Mouse (Mus musculus) spleen, embryonic (tissue): ENCODE data around the gene Slc22a20.

ENCODE experiments used
- CTCF ChIA-PET: fragments of 350-600 bp; sonication (Branson Sonifier 250); formaldehyde crosslinking; loops from one replicate; lab custom pipeline; 2022; lab: Charles Lee

Gene Slc22a20

DNA sequence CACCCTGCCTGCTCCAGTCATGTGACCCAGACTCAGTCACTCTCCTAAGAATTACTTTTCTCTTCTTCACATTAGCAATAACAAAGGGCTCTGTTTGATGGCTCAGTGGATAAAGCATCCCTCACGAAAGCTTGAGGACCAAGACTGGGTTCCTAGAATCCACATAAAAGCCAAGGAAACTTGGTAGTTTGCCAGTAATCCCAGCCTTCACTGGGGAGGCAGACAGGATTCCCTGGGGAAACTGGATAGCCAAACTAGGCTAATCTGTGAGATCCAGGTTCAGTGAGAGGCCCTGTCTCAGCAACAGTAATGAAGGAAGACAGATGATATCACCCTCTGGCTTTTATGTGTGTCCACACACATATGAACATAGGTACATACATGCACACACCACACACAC is 5.0 kb upstream of the Slc22a20 start:
- CTCF ChIA-PET: no interaction called here

DNA sequence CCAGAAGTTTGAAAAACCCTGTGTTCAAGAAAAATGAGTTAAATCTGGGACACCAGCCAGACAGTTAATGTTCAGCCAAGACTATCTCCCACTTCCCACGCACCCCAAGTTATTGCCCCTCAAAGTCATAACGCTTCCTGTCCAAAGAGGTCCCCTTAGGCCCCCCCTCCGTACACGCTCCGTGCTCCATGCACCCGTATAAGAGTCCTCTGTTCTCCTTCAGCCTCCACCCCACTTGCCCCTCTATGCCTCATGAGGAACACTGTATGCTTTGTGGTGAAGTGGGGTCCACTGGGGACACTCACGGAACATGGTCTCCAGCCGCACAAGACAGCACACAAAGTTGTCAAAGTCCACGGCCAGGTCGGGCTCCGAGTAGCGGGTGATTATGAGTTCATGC is 4.1 kb upstream of the Slc22a20 start:
- CTCF ChIA-PET: no interaction called here

DNA sequence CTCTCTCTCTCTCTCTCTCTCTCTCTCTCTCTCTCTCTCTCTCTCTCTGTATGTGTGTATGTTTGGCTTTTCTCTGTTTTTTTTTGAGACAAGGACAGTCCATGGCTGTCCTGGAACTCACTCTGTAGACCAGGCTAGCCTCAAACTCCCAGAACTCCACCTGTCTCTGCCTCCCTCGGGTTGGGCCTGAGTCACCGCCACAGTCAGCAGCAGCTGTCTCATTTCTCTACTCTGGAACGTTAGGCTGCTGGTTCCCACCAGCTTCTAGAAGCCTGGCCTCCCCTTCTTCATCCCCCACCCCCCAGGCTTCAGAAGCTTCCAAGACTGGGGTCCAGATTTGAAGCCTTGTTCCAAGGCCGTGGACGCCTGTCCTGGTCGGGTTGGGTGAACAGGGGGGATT is 3.6 kb upstream of the Slc22a20 start:
- CTCF ChIA-PET: interaction anchor here (0.6 to 0.7 kb wide), 3 partner anchors 16 to 463 kb away, joined by 4 to 5 read pairs (median 4); no protein-coding TSS in a partner anchor

DNA sequence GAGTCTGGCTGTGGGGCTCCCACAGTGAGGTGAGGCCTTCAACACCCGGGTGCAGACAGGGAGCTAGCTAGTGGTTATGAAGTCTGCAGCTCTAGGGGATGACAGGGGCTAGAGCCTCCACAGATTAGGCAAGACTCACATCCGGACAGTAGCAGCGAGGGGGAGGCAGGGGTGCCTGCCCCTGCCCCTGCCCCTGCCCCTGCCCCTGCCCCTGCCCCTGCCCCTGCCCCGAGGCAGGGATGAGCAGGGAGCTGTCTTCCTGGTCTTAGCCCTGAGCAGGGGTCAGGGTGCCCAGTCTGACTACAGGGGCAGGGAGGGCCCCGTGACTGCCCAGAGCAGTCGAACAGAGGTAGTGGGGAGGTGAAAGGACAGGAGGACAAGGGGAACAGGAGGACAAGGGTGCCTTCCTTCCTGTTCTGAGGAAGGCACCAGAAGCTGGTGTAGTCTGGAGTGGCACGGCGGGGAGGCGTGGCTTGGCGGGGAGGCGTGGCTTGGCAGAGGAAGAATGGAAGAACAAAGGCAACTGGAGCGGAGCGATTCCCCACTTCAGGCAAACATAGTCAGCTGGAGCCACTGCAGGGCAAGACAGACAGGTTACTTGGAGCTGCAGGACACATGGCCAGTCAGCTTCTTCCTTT is 3.0 kb upstream of the Slc22a20 start:
- CTCF ChIA-PET: interaction anchor here (0.6 to 1.2 kb wide), 5 partner anchors 15 to 463 kb away, joined by 4 to 8 read pairs (median 4); partner anchors contain the start of gene Batf2

DNA sequence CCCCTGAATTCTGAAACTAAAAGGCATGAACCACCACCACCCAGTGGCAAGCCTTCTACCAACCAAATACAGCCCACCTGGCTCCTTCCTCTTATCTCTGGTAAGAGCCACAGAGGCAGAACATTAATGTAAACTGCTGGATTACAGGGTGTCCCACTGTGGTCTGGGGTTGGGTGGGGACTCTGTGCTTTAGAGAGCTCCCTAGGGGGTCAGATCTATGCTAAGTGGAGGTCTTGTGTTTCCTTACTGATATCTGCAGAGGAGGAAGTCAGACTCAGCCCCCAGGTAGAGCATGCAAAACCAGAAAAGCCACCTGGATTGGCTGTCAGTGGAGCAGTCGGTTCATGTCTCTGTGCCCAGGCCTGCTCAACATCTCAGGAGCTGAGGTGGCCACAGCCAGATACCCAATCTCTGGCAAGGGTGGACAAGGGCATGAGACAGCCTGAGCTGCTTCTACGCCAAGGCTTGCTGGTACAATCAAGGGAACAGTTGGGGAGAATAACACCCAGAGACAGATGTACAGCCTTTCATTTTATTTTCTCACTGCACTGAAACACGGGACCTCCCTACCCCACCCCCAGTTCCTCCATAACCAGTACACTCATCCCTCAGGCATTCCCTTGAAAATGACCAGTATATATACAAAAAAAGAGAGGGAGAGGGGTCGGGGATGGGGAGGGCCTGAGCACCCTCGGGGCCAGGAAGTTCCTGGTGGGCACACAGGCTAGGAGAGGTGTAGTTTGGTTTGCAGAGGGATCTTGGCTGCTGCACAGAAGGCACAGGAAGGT is 2.3 kb upstream of the Slc22a20 start:
- CTCF ChIA-PET: interaction anchor here (0.6 to 1.2 kb wide), 3 partner anchors 24 to 424 kb away, joined by 3 to 10 read pairs (median 4); no protein-coding TSS in a partner anchor

DNA sequence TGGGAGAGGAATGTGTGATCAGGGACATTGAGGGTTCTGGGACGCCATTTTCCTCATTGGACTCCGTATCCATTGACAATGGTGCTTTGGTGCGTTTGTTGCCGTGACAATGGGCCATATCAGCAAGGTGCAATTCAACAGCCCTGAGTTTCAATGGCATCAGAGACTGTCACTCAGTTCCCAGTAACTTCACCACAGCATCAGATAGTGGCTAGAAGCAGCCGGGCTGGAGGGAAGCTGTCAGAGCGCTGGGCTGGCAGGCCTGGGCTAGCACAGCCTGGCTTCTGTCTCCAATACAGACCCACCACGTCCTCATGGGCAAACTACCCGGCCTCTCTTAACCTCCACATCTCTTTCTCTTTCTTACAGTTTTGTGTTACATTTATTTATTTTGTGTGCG is 5.5 kb downstream of the Slc22a20 start:
- CTCF ChIA-PET: no interaction called here

DNA sequence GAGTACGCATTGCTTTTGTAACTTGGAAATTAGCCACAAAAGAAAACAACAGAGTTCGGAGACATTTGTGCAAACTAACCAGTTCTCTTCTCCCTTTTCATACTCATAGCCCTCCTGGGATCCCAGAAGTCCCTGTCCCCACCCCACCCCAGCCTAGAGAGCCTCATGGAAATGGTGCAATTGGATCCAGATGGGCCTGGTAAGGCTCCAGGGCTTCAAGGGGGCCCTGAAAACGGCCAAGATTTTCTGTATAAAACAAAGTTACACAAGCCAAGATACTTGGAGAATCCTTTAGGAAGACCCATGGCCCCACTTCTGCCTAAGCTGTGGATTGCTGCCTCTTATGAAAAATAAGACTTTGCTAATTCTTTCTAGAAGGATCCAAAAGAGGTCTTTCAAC is 8.2 kb downstream of the Slc22a20 start:
- CTCF ChIA-PET: no interaction called here

DNA sequence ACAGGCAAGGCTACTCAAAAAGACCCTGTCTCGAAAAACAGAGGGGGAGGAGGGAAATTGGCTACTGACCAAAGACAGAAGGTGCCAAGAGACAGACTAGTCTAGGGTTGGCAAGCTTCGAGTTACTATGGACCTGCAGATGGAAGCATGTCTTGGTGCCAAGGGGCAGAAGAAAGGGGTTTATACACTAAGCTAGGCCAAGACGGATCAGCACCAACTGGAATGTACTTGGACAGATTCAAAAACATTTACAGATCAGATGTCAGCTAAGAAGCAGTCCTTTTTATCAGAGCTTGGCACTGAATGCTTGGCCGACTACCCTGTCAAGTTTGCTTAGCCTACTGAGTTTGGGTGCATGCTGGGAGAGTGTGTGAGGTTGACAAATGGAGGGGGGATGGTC is 10.3 kb downstream of the Slc22a20 start:
- CTCF ChIA-PET: interaction anchor here (0.7 kb wide), 1 partner anchor 920 kb away, joined by 8 read pairs; no protein-coding TSS in a partner anchor

DNA sequence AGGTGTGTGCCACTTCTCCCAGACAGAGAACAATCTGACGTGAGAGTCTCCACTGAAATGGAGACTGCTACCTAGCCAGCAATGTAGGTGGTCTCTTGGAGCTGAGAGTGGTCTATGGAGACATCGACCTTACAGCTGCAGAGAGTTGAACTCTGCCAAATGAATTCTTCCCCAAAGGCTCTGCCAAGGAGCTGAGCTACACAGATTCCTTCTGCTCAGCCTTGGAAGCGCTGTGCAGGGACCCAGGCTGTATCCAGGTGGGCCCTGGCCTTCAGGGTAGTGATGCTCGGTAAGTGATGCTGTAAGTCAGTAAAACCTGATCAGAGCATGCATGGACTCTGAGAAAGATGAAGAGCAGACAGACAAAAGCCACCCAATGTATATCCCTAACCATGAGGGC is 10.8 kb downstream of the Slc22a20 start:
- CTCF ChIA-PET: no interaction called here

DNA sequence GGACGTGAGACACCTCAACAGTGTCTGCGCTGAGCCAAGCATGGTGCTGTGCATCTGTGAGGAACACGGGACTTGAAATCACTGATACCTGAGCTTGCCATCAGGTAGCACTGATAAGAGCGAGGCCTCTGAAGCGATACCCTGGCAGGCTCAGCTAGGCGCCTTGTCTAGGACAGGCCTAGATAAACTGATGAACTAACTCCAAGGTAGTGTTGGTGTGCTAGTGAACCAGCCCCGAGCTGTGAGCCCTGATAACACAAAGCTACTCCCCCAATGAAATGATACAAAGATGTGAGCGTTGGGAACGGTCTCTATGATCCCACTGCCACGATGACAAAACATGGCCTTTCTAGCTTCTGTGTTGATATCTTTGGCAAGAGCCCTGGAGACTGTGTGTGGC is 18.3 kb downstream of the Slc22a20 start:
- CTCF ChIA-PET: no interaction called here

DNA sequence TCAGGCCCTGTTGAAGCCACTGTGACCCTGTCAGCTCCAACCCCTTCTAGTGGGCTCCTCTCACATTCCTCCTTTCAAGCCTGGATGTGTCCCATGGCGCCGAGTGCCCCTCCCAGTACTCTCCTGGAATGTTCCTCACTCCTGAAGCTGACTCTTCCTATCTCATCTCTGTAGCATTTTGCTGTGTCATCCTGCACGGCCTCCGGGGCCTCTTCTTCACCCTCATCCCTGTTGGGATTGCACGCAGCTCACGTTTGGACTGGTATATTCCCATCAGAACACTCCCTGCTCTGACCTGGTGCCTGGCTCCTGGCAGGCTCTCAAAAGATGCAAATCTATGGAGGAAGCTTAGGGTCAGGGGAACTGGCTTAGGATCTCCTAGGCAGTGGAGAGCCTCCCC is 19.2 kb downstream of the Slc22a20 start:
- CTCF ChIA-PET: interaction anchor here (0.5 to 1.9 kb wide), 4 partner anchors 20 to 692 kb away, joined by 3 to 23 read pairs (median 10); no protein-coding TSS in a partner anchor

DNA sequence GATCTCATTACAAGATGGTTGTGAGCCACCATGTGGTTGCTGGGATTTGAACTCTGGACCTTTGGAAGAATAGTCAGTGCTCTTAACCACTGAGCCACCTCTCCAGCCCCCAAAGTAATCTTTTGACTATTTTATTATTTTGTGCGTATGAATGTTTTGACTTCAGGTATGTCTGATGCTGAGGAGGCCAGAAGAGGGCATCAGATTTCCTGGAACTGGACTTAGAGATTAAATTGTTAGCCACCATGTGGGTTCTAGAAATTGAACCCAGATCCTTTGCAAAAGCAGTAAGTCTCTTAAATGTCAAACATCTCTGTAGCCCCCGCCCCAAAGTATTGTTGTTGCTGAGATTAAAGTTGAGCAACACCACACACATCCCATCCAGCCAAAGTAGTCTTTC is 20.0 kb downstream of the Slc22a20 start:
- CTCF ChIA-PET: interaction anchor here (0.5 to 1.9 kb wide), 4 partner anchors 34 to 53 kb away, joined by 3 to 23 read pairs (median 4); partner anchors contain the start of gene Capn1

DNA sequence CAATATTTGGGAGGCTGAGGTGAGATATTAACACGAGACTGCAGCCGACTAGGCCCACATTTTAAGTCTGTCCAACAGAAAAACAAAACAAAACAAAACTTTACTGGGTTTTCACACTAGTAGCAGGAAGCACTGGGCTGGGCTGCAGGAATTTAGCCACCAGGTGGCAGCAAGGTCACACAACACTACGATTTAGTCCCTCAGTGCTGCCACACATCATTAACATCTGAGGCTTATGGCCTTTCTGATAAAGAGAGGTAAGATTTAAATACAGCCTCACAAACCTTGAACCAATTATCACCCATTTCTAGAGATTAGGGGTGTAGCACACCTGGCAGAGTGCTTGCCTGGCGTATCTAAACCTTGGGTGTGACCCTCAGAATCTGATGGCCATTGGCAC is 20.7 kb downstream of the Slc22a20 start:
- CTCF ChIA-PET: interaction anchor here (0.5 to 1.2 kb wide), 5 partner anchors 24 to 162 kb away, joined by 3 to 8 read pairs (median 4); partner anchors contain the start of gene Capn1

DNA sequence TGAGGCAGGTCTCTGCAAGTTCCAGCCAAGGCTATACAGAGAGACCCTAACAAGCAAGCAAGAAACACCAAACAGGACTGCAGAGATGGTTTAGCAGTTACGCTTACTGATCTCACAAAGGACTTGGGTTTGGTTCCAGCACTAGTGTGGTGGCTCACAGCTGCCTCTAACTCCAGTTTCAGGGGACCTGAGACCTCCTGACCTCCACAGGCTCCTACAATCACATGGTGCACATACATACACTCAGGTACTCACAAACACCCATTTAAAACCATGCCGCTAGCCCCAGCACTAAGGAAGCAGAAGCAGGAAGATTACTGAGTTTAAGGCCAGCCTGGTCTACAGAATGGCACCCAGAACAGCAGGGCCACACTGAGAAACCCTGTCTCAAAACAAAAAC is 21.1 kb downstream of the Slc22a20 start:
- CTCF ChIA-PET: interaction anchor here (1.0 to 1.2 kb wide), 3 partner anchors 24 to 162 kb away, joined by 3 to 8 read pairs (median 4); no protein-coding TSS in a partner anchor

DNA sequence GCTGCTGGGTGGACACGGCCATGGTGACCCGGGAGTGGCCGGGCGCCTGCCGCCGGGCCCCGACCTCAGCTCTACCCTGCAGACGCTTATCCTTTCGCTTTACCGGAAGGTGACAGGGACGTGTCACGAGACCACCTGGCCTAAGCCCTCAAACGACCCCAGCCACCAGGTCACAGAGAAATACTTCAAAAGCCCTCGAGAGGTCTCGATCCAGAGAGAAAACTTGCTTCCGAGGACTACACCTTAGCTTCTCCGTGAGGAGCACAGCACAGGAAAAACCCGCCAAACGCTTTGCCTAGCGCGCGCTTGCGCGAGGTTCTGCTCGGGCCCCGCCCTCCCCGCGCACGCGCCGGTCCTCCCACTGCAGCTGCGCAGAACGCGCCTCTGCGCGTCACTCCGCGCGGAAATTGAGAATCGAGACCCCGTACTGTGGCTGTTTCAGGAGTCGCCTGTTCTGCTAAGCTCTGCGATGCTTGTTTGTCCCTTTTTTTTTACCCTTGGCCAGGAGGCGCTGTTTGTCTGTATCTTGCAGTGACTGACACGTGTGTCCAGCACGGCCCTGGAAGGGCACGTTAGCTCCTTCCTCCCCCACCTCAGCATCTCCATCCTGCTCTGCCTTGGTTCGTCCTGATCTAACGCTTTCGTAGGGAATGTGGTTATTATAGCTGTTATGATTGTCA is 21.9 kb downstream of the Slc22a20 start, which contains the start of gene Pola2:
Pola2 (minus strand) TSS at position 320 of the 680 bp plus-strand sequence.
- CTCF ChIA-PET: interaction anchor here (0.7 to 1.2 kb wide), 3 partner anchors 25 to 902 kb away, joined by 3 to 4 read pairs (median 3); no protein-coding TSS in a partner anchor

DNA sequence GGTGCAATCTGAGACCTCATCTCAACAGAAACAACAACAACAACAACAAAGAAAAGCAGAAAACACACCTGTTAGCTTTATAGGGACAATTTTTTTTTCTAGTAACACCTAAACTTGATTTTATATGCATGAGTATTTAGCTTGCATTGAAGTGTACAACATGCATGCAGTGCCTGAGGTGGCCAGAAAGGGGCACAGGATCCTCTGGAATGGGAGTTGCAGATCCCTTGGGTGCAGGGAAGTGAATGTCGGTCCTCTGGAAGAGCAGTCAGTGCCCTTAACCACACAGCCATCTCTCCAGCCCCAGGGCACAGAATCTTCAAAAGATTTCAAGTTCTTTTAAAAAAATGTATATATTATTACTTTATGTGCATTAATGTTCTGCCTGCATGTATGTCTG is 23.3 kb downstream of the Slc22a20 start:
- CTCF ChIA-PET: no interaction called here

DNA sequence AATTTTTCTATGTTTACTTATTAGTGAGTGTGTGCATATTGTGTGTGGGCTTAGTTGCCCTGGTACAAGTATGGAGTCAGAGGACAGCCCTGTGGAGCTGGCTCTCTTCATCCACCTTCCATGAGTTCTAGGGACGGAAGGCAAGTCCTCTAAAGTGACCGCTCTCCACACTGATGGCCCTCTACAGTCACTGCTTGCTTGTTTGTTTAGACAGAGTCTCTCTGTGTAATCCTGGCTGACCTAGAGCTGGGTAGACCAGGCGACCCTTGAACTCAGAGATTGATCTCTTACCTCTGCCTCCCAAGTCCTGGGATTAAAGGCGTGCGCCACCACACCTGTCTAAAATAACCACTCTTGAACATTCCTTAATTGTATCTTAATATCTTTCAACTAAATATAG is 28.6 kb downstream of the Slc22a20 start:
- CTCF ChIA-PET: interaction anchor here (0.6 to 0.7 kb wide), 4 partner anchors 13 to 995 kb away, joined by 3 to 13 read pairs (median 4); no protein-coding TSS in a partner anchor

DNA sequence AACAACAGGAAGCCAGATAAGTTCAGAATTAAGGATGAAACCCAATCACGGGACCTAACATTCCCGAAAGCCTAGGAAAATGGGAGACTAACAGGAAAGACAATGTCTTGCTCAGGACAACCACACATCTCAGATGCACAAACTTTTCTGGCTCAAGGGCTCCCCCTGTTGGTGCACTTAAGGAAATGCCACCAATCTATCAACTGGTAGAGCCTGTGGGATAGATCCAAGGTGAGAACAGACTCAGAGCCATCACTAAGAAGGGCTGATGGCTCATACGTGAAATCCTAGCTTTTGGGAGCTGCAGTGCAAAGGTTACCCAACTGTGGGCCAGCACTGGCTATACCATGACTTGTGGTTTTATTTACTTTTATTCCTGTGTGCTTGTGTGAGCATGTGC is 29.3 kb downstream of the Slc22a20 start:
- CTCF ChIA-PET: interaction anchor here (0.5 to 1.4 kb wide), 6 partner anchors 11 to 995 kb away, joined by 3 to 9 read pairs (median 6); partner anchors contain the start of gene Cdc42ep2

DNA sequence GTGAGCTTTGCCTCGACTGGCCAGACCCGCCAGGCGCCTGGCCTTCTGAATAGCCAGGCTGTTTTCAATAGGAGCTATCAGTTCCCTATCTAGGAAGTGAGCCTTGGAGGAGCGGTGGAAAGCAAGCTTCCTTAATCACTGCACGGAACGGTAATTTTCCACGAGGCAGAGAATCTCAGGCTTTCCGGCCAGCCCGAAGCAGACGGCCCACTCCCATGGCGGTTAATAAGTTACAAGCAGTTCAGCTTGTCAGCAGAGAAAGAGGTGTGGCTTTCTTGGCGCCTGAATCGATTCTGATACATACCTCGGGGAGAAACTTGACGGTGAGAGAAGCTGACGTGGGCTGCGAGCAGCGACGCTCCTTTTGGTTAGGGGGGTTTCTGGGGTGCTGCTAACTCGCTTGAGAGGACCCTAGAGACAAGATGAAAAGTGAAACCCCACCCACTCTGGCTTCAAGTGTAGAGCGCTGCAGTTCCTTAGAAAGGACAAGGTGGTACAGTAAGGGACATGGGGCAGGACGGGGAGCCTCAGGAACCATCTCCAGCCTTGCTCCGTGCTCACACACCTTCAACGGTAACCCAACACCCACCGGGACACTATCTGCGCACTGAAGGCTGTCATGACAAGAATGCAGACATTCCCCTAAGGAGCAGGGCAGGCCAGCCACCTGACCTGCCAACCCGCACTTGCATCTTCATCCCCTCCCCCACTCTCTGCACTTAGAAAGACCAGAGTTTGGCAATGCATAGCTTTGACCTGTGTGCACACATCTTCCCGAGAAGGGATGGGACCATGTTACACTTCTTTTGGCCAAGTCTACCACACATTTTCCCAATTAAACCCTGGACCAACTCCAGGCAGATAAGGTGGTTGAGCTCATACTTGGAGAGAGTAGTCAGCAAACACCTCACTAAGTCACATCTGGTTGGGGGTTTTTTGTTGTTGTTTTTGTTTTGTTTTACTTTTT is 30.0 kb downstream of the Slc22a20 start:
- CTCF ChIA-PET: interaction anchor here (0.5 to 1.4 kb wide), 7 partner anchors 10 to 532 kb away, joined by 3 to 24 read pairs (median 6); partner anchors contain the start of gene Cdc42ep2

DNA sequence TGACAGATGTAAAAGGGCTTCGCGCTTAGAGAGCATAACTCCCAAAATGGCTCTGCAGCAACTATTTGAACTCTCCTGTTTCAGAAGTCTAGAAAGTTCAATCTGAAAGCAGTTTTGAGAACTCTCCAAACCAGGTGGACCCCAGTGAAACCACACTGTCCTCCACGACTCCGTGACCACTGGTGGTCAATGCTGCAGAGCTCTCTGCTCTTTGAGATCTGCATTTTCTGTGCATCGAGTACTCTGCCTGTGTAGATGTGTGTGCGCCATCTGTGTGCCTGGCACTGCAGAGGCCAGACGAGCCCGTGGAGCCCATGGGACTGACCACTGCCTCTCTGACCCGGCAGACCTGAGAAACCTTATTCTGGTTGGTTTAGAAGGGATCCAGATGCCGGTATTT is 31.0 kb downstream of the Slc22a20 start:
- CTCF ChIA-PET: no interaction called here
